Mouse (Mus musculus): ENCODE measurements at regions not wholly inside any gene's neighbourhood (a gene's known extent, or its start where the extent isn't known, plus 50 kb on each side); places are given as distances from the start of the nearest gene placed in this dataset.

- ATAC-seq (ENCODE audit: low read depth), result peak; percentile 72; the same call in 1 of the 2 replicates
- 17% methylated on average over 5 of the region's 5 CpGs for WGBS
- 0 out of 2 replicates have a peak, but pooled peaks cover 3% of the 10 kb centered on the region for H3K4me1 ChIP-seq (ENCODE audit: control insufficient read depth, insufficient read depth, low read length)
- H3K9ac ChIP-seq (ENCODE audit: low read depth, low read length), result no peak overlapping the region
- H3K36me3 ChIP-seq (ENCODE audit: control insufficient read depth, insufficient read depth, low read length), result no peaks in the 10 kb centered on the region
- H3K4me2 ChIP-seq (ENCODE audit: low read depth, low read length), result no peak overlapping the region
- no peak overlapping the region for H3K4me3 ChIP-seq (ENCODE audit: low read depth, low read length)
- no peaks in the 10 kb centered on the region for H3K9me3 ChIP-seq (ENCODE audit: control insufficient read depth, low read length)
- H3K27ac ChIP-seq (replicated peaks; ENCODE audit: low read depth, low read length), result no peak overlapping the region
- no peaks in the 10 kb centered on the region for H3K27me3 ChIP-seq (replicated peaks; ENCODE audit: control insufficient read depth, insufficient read depth, low read length)
- DNase-seq (ENCODE audit: low spot score), result peak; percentile 75
These were observed 132.4 kb downstream of the Npr3 start for GRCm38 (mm10) chr15:11774717-11775116.

DNA sequence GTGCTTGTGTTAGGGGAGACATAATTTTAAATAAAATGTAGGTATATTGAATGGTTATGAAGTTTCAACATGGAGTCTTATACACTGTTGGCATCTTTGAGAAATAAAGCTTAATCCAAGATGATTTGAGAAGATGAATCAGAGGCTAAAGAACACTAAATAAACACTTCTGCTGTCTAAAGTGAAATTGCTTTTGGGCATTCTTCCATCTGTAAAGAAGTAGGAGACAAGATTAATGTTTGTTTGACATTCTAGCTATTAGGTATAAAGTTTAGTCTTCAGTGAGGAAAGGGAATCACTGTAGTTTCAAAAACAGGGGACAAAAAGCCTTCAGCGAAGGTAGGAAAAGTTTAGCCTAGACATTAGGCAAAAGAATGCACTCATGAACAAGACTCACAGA, 136.5 kb downstream of the Npr3 start:
- no peaks in the 10 kb centered on the region for H3K27me3 ChIP-seq (replicated peaks; ENCODE audit: control insufficient read depth, insufficient read depth, low read length)
- ATAC-seq (ENCODE audit: low read depth) (no peak), DNase-seq (ENCODE audit: low spot score) (no peak)
- H3K9me3 ChIP-seq (ENCODE audit: control insufficient read depth, low read length), result no peaks in the 10 kb centered on the region
- H3K4me1 ChIP-seq (ENCODE audit: control insufficient read depth, insufficient read depth, low read length), result no peaks in the 10 kb centered on the region
- WGBS, result 67% methylated on average over 1 of the region's 1 CpGs
- no peak overlapping the region for H3K4me2 ChIP-seq (ENCODE audit: low read depth, low read length)
- H3K27ac ChIP-seq (replicated peaks; ENCODE audit: low read depth, low read length), result no peak overlapping the region
- no peak overlapping the region for H3K4me3 ChIP-seq (ENCODE audit: low read depth, low read length)
- no peaks in the 10 kb centered on the region for H3K36me3 ChIP-seq (ENCODE audit: control insufficient read depth, insufficient read depth, low read length)
- no peak overlapping the region for H3K9ac ChIP-seq (ENCODE audit: low read depth, low read length)

DNA sequence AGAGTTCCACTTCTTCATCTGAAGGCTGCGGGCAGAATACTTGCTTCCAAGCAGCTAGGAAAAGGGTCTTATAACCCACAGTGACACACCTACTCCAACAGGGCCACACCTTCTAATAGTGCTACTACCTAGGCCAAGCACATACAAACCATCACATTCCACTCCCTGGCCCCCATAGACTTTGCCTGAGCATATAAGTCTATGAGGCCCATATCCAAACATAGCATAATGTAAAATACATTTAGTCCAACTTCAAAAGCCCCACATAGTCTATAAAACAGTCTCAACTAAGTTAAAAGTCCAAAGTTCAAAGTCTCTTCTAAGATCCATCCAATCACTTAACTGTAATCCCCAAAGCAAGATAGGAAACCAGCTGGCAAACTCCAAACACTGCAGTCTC, 149.1 kb downstream of the Npr3 start:
- H3K4me3 ChIP-seq (ENCODE audit: low read depth, low read length), result no peak overlapping the region
- H3K36me3 ChIP-seq (ENCODE audit: control insufficient read depth, insufficient read depth, low read length), result no peaks in the 10 kb centered on the region
- H3K27ac ChIP-seq (replicated peaks; ENCODE audit: low read depth, low read length), result no peak overlapping the region
- ATAC-seq (ENCODE audit: low read depth) (no peak), DNase-seq (ENCODE audit: low spot score) (no peak)
- no peaks in the 10 kb centered on the region for H3K9me3 ChIP-seq (ENCODE audit: control insufficient read depth, low read length)
- H3K9ac ChIP-seq (ENCODE audit: low read depth, low read length), result no peak overlapping the region
- no peaks in the 10 kb centered on the region for H3K4me1 ChIP-seq (ENCODE audit: control insufficient read depth, insufficient read depth, low read length)
- no peak overlapping the region for H3K4me2 ChIP-seq (ENCODE audit: low read depth, low read length)
- 94% methylated on average over 1 of the region's 1 CpGs for WGBS
- no peaks in the 10 kb centered on the region for H3K27me3 ChIP-seq (replicated peaks; ENCODE audit: control insufficient read depth, insufficient read depth, low read length)

GRCm38 (mm10) chr15:11756786-11757185, 150.3 kb downstream of the Npr3 start:
- Histone ChIP-seq H3K9me3 (ENCODE audit: control insufficient read depth, low read length) (no peaks in the 10 kb centered on the region), H3K27me3 (replicated peaks; ENCODE audit: control insufficient read depth, insufficient read depth, low read length) (no peaks in the 10 kb centered on the region), H3K36me3 (ENCODE audit: control insufficient read depth, insufficient read depth, low read length) (no peaks in the 10 kb centered on the region), H3K4me1 (ENCODE audit: control insufficient read depth, insufficient read depth, low read length) (no peaks in the 10 kb centered on the region), H3K4me2 (ENCODE audit: low read depth, low read length) (no peak overlapping the region), H3K4me3 (ENCODE audit: low read depth, low read length) (no peak overlapping the region), H3K27ac (replicated peaks; ENCODE audit: low read depth, low read length) (no peak overlapping the region), H3K9ac (ENCODE audit: low read depth, low read length) (no peak overlapping the region)
- DNase-seq (ENCODE audit: low spot score) (no peak), ATAC-seq (ENCODE audit: low read depth) (no peak)
- 83% methylated on average over 7 of the region's 7 CpGs for WGBS

DNA sequence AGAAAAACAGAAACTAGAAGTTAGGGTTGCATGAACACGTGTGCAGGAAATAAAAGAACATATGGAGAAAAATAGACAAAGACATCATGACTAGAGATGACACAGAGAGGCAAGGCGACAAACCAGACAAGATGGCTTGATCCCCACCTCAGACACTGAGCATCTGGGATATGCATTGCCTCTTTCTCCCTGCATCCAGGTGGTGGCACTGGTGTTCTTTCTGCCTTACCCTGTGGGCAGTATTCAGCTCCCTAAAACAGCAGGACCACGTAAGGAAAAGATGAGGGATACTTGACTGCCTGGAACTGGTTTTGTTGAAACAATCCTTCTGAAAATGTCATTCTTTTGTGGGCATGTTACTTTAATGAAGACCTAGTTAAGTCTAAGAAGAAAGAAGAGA, 153.9 kb downstream of the Npr3 start:
- peak; percentile 70 for DNase-seq (ENCODE audit: low spot score)
- ATAC-seq (ENCODE audit: low read depth), result 0 out of 2 replicates have a peak, but pooled peaks have one; percentile 60
- no peaks in the 10 kb centered on the region for H3K4me1 ChIP-seq (ENCODE audit: control insufficient read depth, insufficient read depth, low read length)
- 13% methylated on average over 3 of the region's 3 CpGs for WGBS
- no peaks in the 10 kb centered on the region for H3K27me3 ChIP-seq (replicated peaks; ENCODE audit: control insufficient read depth, insufficient read depth, low read length)
- H3K9me3 ChIP-seq (ENCODE audit: control insufficient read depth, low read length), result no peaks in the 10 kb centered on the region
- no peak overlapping the region for H3K27ac ChIP-seq (replicated peaks; ENCODE audit: low read depth, low read length)
- H3K4me3 ChIP-seq (ENCODE audit: low read depth, low read length), result no peak overlapping the region
- no peaks in the 10 kb centered on the region for H3K36me3 ChIP-seq (ENCODE audit: control insufficient read depth, insufficient read depth, low read length)
- no peak overlapping the region for H3K9ac ChIP-seq (ENCODE audit: low read depth, low read length)
- H3K4me2 ChIP-seq (ENCODE audit: low read depth, low read length), result no peak overlapping the region

DNA sequence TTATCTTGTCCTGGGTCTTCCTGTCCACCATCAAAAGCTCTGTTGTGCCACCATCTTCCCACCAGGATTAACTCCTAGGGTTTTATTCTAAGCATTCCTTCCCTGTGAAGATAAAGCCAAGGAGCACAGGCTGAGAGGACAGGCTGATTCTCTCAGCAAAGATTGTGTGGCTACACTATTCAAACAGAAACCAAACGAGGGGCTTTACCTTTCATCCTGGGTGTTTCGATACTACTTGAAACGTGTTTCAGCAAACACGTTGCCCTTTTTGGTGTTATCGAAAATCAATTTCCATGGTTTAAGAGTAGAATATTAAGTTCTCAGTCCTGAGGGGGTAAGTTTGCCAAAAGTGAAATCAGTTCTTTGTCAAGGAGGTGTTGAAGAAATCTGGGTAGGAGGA, 156.2 kb downstream of the Npr3 start:
- H3K9ac ChIP-seq (ENCODE audit: low read depth, low read length), result no peak overlapping the region
- ATAC-seq (ENCODE audit: low read depth) (no peak), DNase-seq (ENCODE audit: low spot score) (no peak)
- H3K4me1 ChIP-seq (ENCODE audit: control insufficient read depth, insufficient read depth, low read length), result peaks cover 3% of the 10 kb centered on the region; the same call in 1 of the 2 replicates
- H3K27me3 ChIP-seq (replicated peaks; ENCODE audit: control insufficient read depth, insufficient read depth, low read length), result no peaks in the 10 kb centered on the region
- H3K4me3 ChIP-seq (ENCODE audit: low read depth, low read length), result no peak overlapping the region
- H3K27ac ChIP-seq (replicated peaks; ENCODE audit: low read depth, low read length), result no peak overlapping the region
- 70% methylated on average over 5 of the region's 5 CpGs for WGBS
- H3K36me3 ChIP-seq (ENCODE audit: control insufficient read depth, insufficient read depth, low read length), result no peaks in the 10 kb centered on the region
- H3K4me2 ChIP-seq (ENCODE audit: low read depth, low read length), result no peak overlapping the region
- H3K9me3 ChIP-seq (ENCODE audit: control insufficient read depth, low read length), result no peaks in the 10 kb centered on the region

DNA sequence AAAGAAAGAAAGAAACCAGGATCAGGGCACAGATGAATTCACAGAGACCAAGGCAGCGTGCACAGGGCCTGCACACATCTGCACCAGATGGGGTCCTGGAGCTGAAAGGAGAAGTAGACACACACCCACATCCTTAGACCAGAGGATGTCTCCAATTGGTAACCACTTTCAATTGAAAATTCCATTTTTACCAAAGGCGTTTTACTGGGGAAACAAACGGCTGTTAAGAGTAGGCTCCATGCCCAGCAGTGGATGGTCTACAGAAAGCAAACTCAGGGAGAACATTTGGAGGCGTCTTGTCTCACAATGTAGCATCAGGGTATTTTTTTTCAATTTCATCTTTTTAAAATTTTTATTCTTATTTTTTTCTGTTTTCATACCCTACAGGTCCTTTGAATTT, 157.6 kb downstream of the Npr3 start:
- DNase-seq (ENCODE audit: low spot score), result no peak
- no peak for ATAC-seq (ENCODE audit: low read depth)
- no peaks in the 10 kb centered on the region for H3K36me3 ChIP-seq (ENCODE audit: control insufficient read depth, insufficient read depth, low read length)
- H3K4me1 ChIP-seq (ENCODE audit: control insufficient read depth, insufficient read depth, low read length), result peaks cover 11% of the 10 kb centered on the region; the same call in 1 of the 2 replicates
- H3K9me3 ChIP-seq (ENCODE audit: control insufficient read depth, low read length), result no peaks in the 10 kb centered on the region
- H3K4me3 ChIP-seq (ENCODE audit: low read depth, low read length), result no peak overlapping the region
- 82% methylated on average over 4 of the region's 4 CpGs for WGBS
- H3K27me3 ChIP-seq (replicated peaks; ENCODE audit: control insufficient read depth, insufficient read depth, low read length), result no peaks in the 10 kb centered on the region
- no peak overlapping the region for H3K27ac ChIP-seq (replicated peaks; ENCODE audit: low read depth, low read length)
- H3K4me2 ChIP-seq (ENCODE audit: low read depth, low read length), result no peak overlapping the region
- H3K9ac ChIP-seq (ENCODE audit: low read depth, low read length), result no peak overlapping the region

DNA sequence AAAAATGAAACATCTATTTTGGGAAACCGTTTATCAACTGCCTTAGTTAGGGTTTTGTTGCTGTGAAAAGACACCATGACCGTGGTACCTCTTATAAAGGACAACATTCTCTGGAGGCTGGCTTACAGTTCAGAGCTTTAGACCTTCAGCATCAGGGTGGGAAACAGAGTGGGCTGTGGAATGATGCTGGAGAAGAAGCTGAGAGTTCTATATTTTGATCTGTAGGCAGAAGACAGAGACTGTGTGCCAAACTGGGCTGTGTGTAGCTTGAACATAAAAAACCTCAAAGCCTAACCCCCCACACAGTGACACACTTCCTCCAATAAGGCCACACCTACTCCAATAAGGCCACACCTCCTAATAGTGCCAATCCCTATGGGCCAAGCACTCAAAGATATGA, 158.8 kb downstream of the Npr3 start:
- ATAC-seq (ENCODE audit: low read depth) (no peak), DNase-seq (ENCODE audit: low spot score) (no peak)
- Histone ChIP-seq H3K4me1 (ENCODE audit: control insufficient read depth, insufficient read depth, low read length) (peaks cover 11% of the 10 kb centered on the region; the same call in 1 of the 2 replicates), H3K4me2 (ENCODE audit: low read depth, low read length) (no peak overlapping the region), H3K9ac (ENCODE audit: low read depth, low read length) (no peak overlapping the region), H3K9me3 (ENCODE audit: control insufficient read depth, low read length) (no peaks in the 10 kb centered on the region), H3K27ac (replicated peaks; ENCODE audit: low read depth, low read length) (no peak overlapping the region), H3K36me3 (ENCODE audit: control insufficient read depth, insufficient read depth, low read length) (no peaks in the 10 kb centered on the region), H3K27me3 (replicated peaks; ENCODE audit: control insufficient read depth, insufficient read depth, low read length) (no peaks in the 10 kb centered on the region), H3K4me3 (ENCODE audit: low read depth, low read length) (no peak overlapping the region)
- 95% methylated on average over 2 of the region's 2 CpGs for whole genome bisulfite sequencing

DNA sequence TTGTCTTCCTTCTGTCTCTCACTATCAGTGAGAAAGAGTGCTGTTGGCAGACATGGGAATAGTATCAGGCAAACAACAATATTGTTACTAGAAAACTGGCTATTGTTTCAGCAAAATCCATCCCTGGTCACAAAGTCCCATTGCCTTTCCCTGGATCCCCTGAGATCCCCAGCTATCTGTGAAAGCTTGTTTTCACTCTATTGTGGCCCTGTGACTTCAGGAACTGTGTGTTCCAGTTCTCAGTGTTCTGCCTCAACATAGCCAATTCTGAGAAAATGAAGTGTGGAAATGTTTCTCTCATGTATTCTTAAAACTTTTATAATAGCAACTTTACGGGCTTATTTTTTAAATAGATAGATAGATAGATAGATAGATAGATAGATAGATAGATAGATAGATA, 160.3 kb downstream of the Npr3 start:
- H3K36me3 ChIP-seq (ENCODE audit: control insufficient read depth, insufficient read depth, low read length), result no peaks in the 10 kb centered on the region
- 91% methylated on average over 1 of the region's 1 CpGs for WGBS
- H3K27ac ChIP-seq (replicated peaks; ENCODE audit: low read depth, low read length), result no peak overlapping the region
- no peak overlapping the region for H3K9ac ChIP-seq (ENCODE audit: low read depth, low read length)
- H3K27me3 ChIP-seq (replicated peaks; ENCODE audit: control insufficient read depth, insufficient read depth, low read length), result no peaks in the 10 kb centered on the region
- no peak for ATAC-seq (ENCODE audit: low read depth)
- no peaks in the 10 kb centered on the region for H3K9me3 ChIP-seq (ENCODE audit: control insufficient read depth, low read length)
- H3K4me1 ChIP-seq (ENCODE audit: control insufficient read depth, insufficient read depth, low read length), result peaks cover 15% of the 10 kb centered on the region; the same call in 1 of the 2 replicates
- DNase-seq (ENCODE audit: low spot score), result no peak
- H3K4me2 ChIP-seq (ENCODE audit: low read depth, low read length), result no peak overlapping the region
- H3K4me3 ChIP-seq (ENCODE audit: low read depth, low read length), result no peak overlapping the region
